Mouse (Mus musculus): ENCODE data around the gene Nae1. TPM values are rescaled to one million over a fixed set of nuclear protein-coding genes. Genes with fewer than 3 reads are reported as not detected.
"Not testable (repeated sequence)": the region's sequence is repeated elsewhere in the genome, so short reads cannot be mapped to it uniquely, and the experiment has no call there.

The Nae1 gene
- 29.9 and 42.8 TPM in 2 replicates for total RNA-seq (2012; rRNA removed)

- Histone ChIP-seq H3K4me3 (ENCODE audit: insufficient read depth in 1 of 2, low read depth in 1 of 2, low read length in 2 of 2, poor library complexity in 1 of 2, severe bottlenecking in 1 of 2) (peak within 1 kb of the TSS; percentile 96 to 98), H3K36me3 (ENCODE audit: control insufficient read depth, insufficient read depth, low read length, poor library complexity, severe bottlenecking) (peaks cover 4% of the 10 kb centered on the region), H3K9me3 (ENCODE audit: control insufficient read depth, insufficient read depth, low read depth, low read length) (no peaks in the 10 kb centered on the region), H3K27ac (ENCODE audit: insufficient read depth, low read depth, low read length, poor library complexity, severe bottlenecking) (no peak within 1 kb of the TSS), H3K9ac (ENCODE audit: insufficient read depth, low read depth, low read length, poor library complexity, severe bottlenecking) (peak within 1 kb of the TSS; percentile 96), H3K4me1 (ENCODE audit: control insufficient read depth in 2 of 2, insufficient read depth in 2 of 2, low read length in 2 of 2, poor library complexity in 1 of 2) (peaks cover 0 to 4% of the 10 kb centered on the region in 2 experiments; a peak in 1 of 4 replicates)
- peak; percentile 79 for DNase-seq (ENCODE audit: low read depth, low spot score)
- in situ Hi-C loops (cut with MboI; ENCODE audit: low sequenced_read_pairs in 2 of 2, unreplicated experiment in 2 of 2), result no loop called here
- TF ChIP-seq MAFK (IDR thresholded peaks at IDR 0.05; ENCODE audit: insufficient read depth, low read depth, low read length) (no peak), CHD2 (IDR thresholded peaks at IDR 0.05; ENCODE audit: low read depth, low read length) (no peak), HCFC1 (IDR thresholded peaks at IDR 0.05; ENCODE audit: borderline replicate concordance, insufficient read depth, low read length) (no peak)
Measured at GRCm38 (mm10) chr8:104533971-104534778, at the start of gene Nae1, which contains the start of gene Car7. Nae1 (minus strand) TSS chr8:104534637. Car7 (plus strand) TSS chr8:104534689.

GRCm38 (mm10) chr8:104577606-104578005 lies 43.2 kb upstream of the Nae1 start:
- H3K27ac ChIP-seq (ENCODE audit: insufficient read depth, low read depth, low read length, poor library complexity, severe bottlenecking); H3K9me3 ChIP-seq (ENCODE audit: control insufficient read depth, insufficient read depth, low read depth, low read length); in situ Hi-C loops (cut with MboI; ENCODE audit: low sequenced_read_pairs in 2 of 2, unreplicated experiment in 2 of 2); DNase-seq (ENCODE audit: low read depth, low spot score); H3K4me3 ChIP-seq (ENCODE audit: insufficient read depth in 1 of 2, low read depth in 1 of 2, low read length in 2 of 2, poor library complexity in 1 of 2, severe bottlenecking in 1 of 2); H3K36me3 ChIP-seq (ENCODE audit: control insufficient read depth, insufficient read depth, low read length, poor library complexity, severe bottlenecking); H3K4me1 ChIP-seq (ENCODE audit: control insufficient read depth in 2 of 2, insufficient read depth in 2 of 2, low read length in 2 of 2, poor library complexity in 1 of 2); H3K9ac ChIP-seq (ENCODE audit: insufficient read depth, low read depth, low read length, poor library complexity, severe bottlenecking): not testable (repeated sequence)

GRCm38 (mm10) chr8:104576820-104577219 lies 42.4 kb upstream of the Nae1 start:
- Histone ChIP-seq H3K9me3 (ENCODE audit: control insufficient read depth, insufficient read depth, low read depth, low read length) (no peaks in the 10 kb centered on the region), H3K9ac (ENCODE audit: insufficient read depth, low read depth, low read length, poor library complexity, severe bottlenecking) (no peak overlapping the region), H3K4me3 (ENCODE audit: insufficient read depth in 1 of 2, low read depth in 1 of 2, low read length in 2 of 2, poor library complexity in 1 of 2, severe bottlenecking in 1 of 2) (no peak overlapping the region), H3K4me1 (ENCODE audit: control insufficient read depth in 2 of 2, insufficient read depth in 2 of 2, low read length in 2 of 2, poor library complexity in 1 of 2) (no peaks in the 10 kb centered on the region), H3K27ac (ENCODE audit: insufficient read depth, low read depth, low read length, poor library complexity, severe bottlenecking) (no peak overlapping the region), H3K36me3 (ENCODE audit: control insufficient read depth, insufficient read depth, low read length, poor library complexity, severe bottlenecking) (no peaks in the 10 kb centered on the region)
- in situ Hi-C loops (cut with MboI; ENCODE audit: low sequenced_read_pairs in 2 of 2, unreplicated experiment in 2 of 2), result no loop called here
- DNase-seq (ENCODE audit: low read depth, low spot score), result no peak
- TF ChIP-seq ZC3H11A (IDR thresholded peaks at IDR 0.05; ENCODE audit: borderline replicate concordance, low read depth, low read length) (no peak), ZNF384 (IDR thresholded peaks at IDR 0.05; ENCODE audit: low read depth, low read length) (peak; percentile 57; the same call in 1 of the 2 replicates)

- Histone ChIP-seq H3K36me3 (ENCODE audit: control insufficient read depth, insufficient read depth, low read length, poor library complexity, severe bottlenecking) (no peaks in the 10 kb centered on the region), H3K4me3 (ENCODE audit: insufficient read depth in 1 of 2, low read depth in 1 of 2, low read length in 2 of 2, poor library complexity in 1 of 2, severe bottlenecking in 1 of 2) (peak overlapping the region; percentile 53 to 75), H3K9me3 (ENCODE audit: control insufficient read depth, insufficient read depth, low read depth, low read length) (no peaks in the 10 kb centered on the region), H3K27ac (ENCODE audit: insufficient read depth, low read depth, low read length, poor library complexity, severe bottlenecking) (no peak overlapping the region), H3K9ac (ENCODE audit: insufficient read depth, low read depth, low read length, poor library complexity, severe bottlenecking) (peak overlapping the region; percentile 74), H3K4me1 (ENCODE audit: control insufficient read depth in 2 of 2, insufficient read depth in 2 of 2, low read length in 2 of 2, poor library complexity in 1 of 2) (peaks cover 0 to 3% of the 10 kb centered on the region in 2 experiments; a peak in 1 of 4 replicates)
- no peak for DNase-seq (ENCODE audit: low read depth, low spot score)
- TF ChIP-seq MAFK (IDR thresholded peaks at IDR 0.05; ENCODE audit: insufficient read depth, low read depth, low read length) (no peak), ZNF384 (IDR thresholded peaks at IDR 0.05; ENCODE audit: low read depth, low read length) (no peak)
- in situ Hi-C loops (cut with MboI; ENCODE audit: low sequenced_read_pairs in 2 of 2, unreplicated experiment in 2 of 2), result no loop called here
Measured at GRCm38 (mm10) chr8:104570436-104571343, 36.3 kb upstream of the Nae1 start.
